Mouse (Mus musculus): Measurements from ENCODE around the gene Iffo2. TPM values are rescaled to one million over a fixed set of nuclear protein-coding genes. Genes with fewer than 3 reads are reported as not detected.

Iffo2 gene
- polyA plus RNA-seq, 1 experiment from 2014 or later: 3.7 TPM

DNA sequence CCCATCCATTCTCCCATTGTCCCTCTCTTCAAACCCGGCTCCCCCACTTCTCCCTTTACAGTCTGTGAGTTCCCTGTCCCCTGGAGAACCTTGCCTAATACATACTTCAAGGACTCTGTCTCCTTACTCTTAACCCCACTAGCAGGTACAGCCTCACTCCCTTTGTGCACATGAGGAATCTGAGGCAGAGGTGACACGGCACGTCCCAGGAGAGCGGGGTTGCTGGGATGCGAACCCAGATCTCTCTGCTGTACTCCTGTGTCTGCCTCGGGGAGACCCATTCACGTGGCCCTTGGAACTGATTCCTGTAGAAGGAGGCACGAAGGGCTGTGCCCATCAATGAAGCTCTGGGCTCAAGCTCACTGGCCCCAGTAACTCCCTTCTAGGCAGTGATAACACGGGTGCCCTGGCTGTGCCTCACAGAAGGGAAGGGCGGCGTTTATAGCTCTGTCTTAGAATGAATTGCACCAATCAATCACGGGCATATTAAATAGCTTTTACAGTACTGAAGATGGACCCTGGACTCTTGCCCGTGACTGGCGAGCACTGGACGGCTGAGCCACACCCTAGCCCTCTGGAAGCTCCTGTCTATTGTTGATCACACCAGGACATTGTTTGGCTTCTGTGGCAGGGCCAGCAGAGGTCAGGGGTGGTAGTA is 119.9 kb downstream of the Iffo2 start:
- Histone ChIP-seq H3K4me2 (ENCODE audit: low read depth, low read length) (no peak overlapping the region), H3K4me1 (replicated peaks; ENCODE audit: control insufficient read depth, insufficient read depth, low read length) (no peaks in the 10 kb centered on the region), H3K27me3 (ENCODE audit: control insufficient read depth, insufficient read depth, low read depth, low read length) (no peaks in the 10 kb centered on the region), H3K4me3 (ENCODE audit: low read length) (no peak overlapping the region), H3K27ac (ENCODE audit: low read length) (peak overlapping the region; percentile 33; the same call in 1 of the 2 replicates), H3K9me3 (ENCODE audit: control insufficient read depth, low read length) (no peaks in the 10 kb centered on the region), H3K36me3 (ENCODE audit: control insufficient read depth, insufficient read depth, low read length) (peaks cover 12% of the 10 kb centered on the region), H3K9ac (ENCODE audit: low read length) (no peak overlapping the region)
- 70% methylated on average over 15 of the region's 15 CpGs for WGBS
- 0 out of 2 replicates have a peak, but pooled peaks have one; percentile 50 for ATAC-seq (ENCODE audit: low read depth)

GRCm38 (mm10) chr4:139650907-139651306 is 120.6 kb downstream of the Iffo2 start:
- H3K27ac ChIP-seq (ENCODE audit: low read length): peak overlapping the region; percentile 33; the same call in 1 of the 2 replicates
- no peak overlapping the region for H3K4me2 ChIP-seq (ENCODE audit: low read depth, low read length)
- H3K27me3 ChIP-seq (ENCODE audit: control insufficient read depth, insufficient read depth, low read depth, low read length): no peaks in the 10 kb centered on the region
- H3K4me1 ChIP-seq (replicated peaks; ENCODE audit: control insufficient read depth, insufficient read depth, low read length): no peaks in the 10 kb centered on the region
- no peaks in the 10 kb centered on the region for H3K9me3 ChIP-seq (ENCODE audit: control insufficient read depth, low read length)
- peaks cover 12% of the 10 kb centered on the region for H3K36me3 ChIP-seq (ENCODE audit: control insufficient read depth, insufficient read depth, low read length)
- peak; percentile 64; the same call in 1 of the 2 replicates for ATAC-seq (ENCODE audit: low read depth)
- H3K9ac ChIP-seq (ENCODE audit: low read length): no peak overlapping the region
- 67% methylated on average over 11 of the region's 11 CpGs for WGBS
- no peak overlapping the region for H3K4me3 ChIP-seq (ENCODE audit: low read length)

DNA sequence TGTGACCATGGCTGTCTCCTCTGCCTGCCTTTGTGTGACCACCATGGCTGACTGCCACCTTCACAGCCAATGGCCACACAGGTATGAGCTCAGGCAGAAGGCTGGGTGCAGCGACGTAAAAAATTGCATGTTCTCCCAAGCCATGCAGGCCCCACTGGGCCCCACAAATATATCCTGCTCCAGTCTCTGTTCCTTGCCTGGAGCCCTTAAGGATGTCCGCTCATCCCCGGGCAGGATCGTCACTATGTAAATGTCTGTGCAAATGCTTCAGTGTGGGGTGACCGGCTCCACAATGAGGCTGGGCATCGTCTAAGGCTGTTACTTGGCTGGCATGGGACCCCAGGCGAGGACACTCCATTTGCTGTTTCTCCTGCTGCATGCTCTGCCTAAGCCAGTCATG is 122.9 kb downstream of the Iffo2 start, which contains the start of gene Tas1r2:
Gene Tas1r2, plus strand, starts transcription at position 301 of the 400 bp plus-strand sequence.
- 84% methylated on average over 8 of the region's 8 CpGs for WGBS
- H3K4me3 ChIP-seq (ENCODE audit: low read length): no peak within 1 kb of the TSS
- H3K4me1 ChIP-seq (replicated peaks; ENCODE audit: control insufficient read depth, insufficient read depth, low read length): no peaks in the 10 kb centered on the region
- H3K27me3 ChIP-seq (ENCODE audit: control insufficient read depth, insufficient read depth, low read depth, low read length): no peaks in the 10 kb centered on the region
- H3K27ac ChIP-seq (ENCODE audit: low read length): no peak within 1 kb of the TSS
- no peak within 1 kb of the TSS for H3K9ac ChIP-seq (ENCODE audit: low read length)
- no peak for ATAC-seq (ENCODE audit: low read depth)
- H3K4me2 ChIP-seq (ENCODE audit: low read depth, low read length): no peak within 1 kb of the TSS
- H3K36me3 ChIP-seq (ENCODE audit: control insufficient read depth, insufficient read depth, low read length): peaks cover 5% of the 10 kb centered on the region; the same call in 1 of the 2 replicates
- H3K9me3 ChIP-seq (ENCODE audit: control insufficient read depth, low read length): no peaks in the 10 kb centered on the region

GRCm38 (mm10) chr4:139661897-139662296 is 131.5 kb downstream of the Iffo2 start:
- Histone ChIP-seq H3K4me1 (replicated peaks; ENCODE audit: control insufficient read depth, insufficient read depth, low read length) (no peaks in the 10 kb centered on the region), H3K4me3 (ENCODE audit: low read length) (no peak overlapping the region), H3K27me3 (ENCODE audit: control insufficient read depth, insufficient read depth, low read depth, low read length) (no peaks in the 10 kb centered on the region), H3K4me2 (ENCODE audit: low read depth, low read length) (no peak overlapping the region), H3K36me3 (ENCODE audit: control insufficient read depth, insufficient read depth, low read length) (no peaks in the 10 kb centered on the region), H3K9me3 (ENCODE audit: control insufficient read depth, low read length) (no peaks in the 10 kb centered on the region), H3K27ac (ENCODE audit: low read length) (no peak overlapping the region), H3K9ac (ENCODE audit: low read length) (no peak overlapping the region)
- WGBS: 77% methylated on average over 14 of the region's 14 CpGs
- no peak for ATAC-seq (ENCODE audit: low read depth)

- 64% methylated on average over 6 of the region's 6 CpGs for WGBS
- Histone ChIP-seq H3K9me3 (ENCODE audit: control insufficient read depth, low read length) (no peaks in the 10 kb centered on the region), H3K9ac (ENCODE audit: low read length) (no peak overlapping the region), H3K27me3 (ENCODE audit: control insufficient read depth, insufficient read depth, low read depth, low read length) (no peaks in the 10 kb centered on the region), H3K4me2 (ENCODE audit: low read depth, low read length) (no peak overlapping the region), H3K27ac (ENCODE audit: low read length) (peak overlapping the region; percentile 23; the same call in 1 of the 2 replicates), H3K4me1 (replicated peaks; ENCODE audit: control insufficient read depth, insufficient read depth, low read length) (no peaks in the 10 kb centered on the region), H3K36me3 (ENCODE audit: control insufficient read depth, insufficient read depth, low read length) (no peaks in the 10 kb centered on the region), H3K4me3 (ENCODE audit: low read length) (no peak overlapping the region)
- peak; percentile 62; the same call in 1 of the 2 replicates for ATAC-seq (ENCODE audit: low read depth)
Measured at GRCm38 (mm10) chr4:139667632-139668031, 137.3 kb downstream of the Iffo2 start.

DNA sequence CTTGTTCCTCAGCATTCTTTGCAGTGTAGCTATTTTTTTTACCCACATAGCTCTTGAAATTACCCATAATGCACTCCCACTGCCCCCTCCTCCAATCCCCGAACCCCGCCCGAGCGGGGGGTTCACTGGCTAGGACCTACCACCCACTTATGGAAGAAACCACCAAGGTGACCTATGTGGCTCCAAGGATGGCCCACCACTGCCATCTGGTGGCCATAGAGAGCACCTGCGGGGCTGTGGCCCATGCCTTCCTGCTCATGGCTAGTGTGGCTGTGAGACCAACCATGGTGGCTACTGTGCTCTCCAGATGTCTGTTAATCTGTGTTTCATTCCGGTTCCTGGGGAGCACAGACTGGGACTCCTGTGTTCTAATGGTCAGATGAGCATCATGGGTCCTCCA is 139.5 kb downstream of the Iffo2 start:
- ATAC-seq (ENCODE audit: low read depth): peak; percentile 64; the same call in 1 of the 2 replicates
- H3K9ac ChIP-seq (ENCODE audit: low read length): no peak overlapping the region
- no peaks in the 10 kb centered on the region for H3K36me3 ChIP-seq (ENCODE audit: control insufficient read depth, insufficient read depth, low read length)

More for the DNA sequence above, 139.5 kb downstream of the Iffo2 start:
- Histone ChIP-seq H3K4me2 (ENCODE audit: low read depth, low read length) (no peak overlapping the region), H3K4me1 (replicated peaks; ENCODE audit: control insufficient read depth, insufficient read depth, low read length) (no peaks in the 10 kb centered on the region), H3K4me3 (ENCODE audit: low read length) (no peak overlapping the region), H3K27me3 (ENCODE audit: control insufficient read depth, insufficient read depth, low read depth, low read length) (no peaks in the 10 kb centered on the region), H3K27ac (ENCODE audit: low read length) (no peak overlapping the region), H3K9me3 (ENCODE audit: control insufficient read depth, low read length) (no peaks in the 10 kb centered on the region)
- WGBS: 14% methylated on average over 6 of the region's 6 CpGs

Small RNAs within 50 kb of the gene (microRNA-seq; reads per million reads assigned to microRNA genes)
- not detected for gene Gm25571
- gene Mir7020: not detected

Other genes starting within 250 kb of the Iffo2 start
- gene Pqlc2, start 219.8 kb upstream of the Iffo2 start, polyA plus RNA-seq (2015; fragmentation: Nextera tagmentation; extraction: Ambion mirVana): 12.5 and 13.9 TPM in 2 replicates
- gene Akr7a5, start 219.8 kb upstream of the Iffo2 start, polyA plus RNA-seq (2015; fragmentation: Nextera tagmentation; extraction: Ambion mirVana): 94.9 and 95.0 TPM in 2 replicates
- 89.6 and 89.8 TPM in 2 replicates for gene Mrto4, start 178.0 kb upstream of the Iffo2 start, polyA plus RNA-seq (2015; fragmentation: Nextera tagmentation; extraction: Ambion mirVana)
- 32.9 and 33.5 TPM in 2 replicates for gene Emc1, start 178.0 kb upstream of the Iffo2 start, polyA plus RNA-seq (2015; fragmentation: Nextera tagmentation; extraction: Ambion mirVana)
- 57.7 and 59.4 TPM in 2 replicates for gene Ubr4, start 177.9 kb upstream of the Iffo2 start, polyA plus RNA-seq (2015; fragmentation: Nextera tagmentation; extraction: Ambion mirVana)
- gene Gm21969, start 72.6 kb downstream of the Iffo2 start, polyA plus RNA-seq (2015; fragmentation: Nextera tagmentation; extraction: Ambion mirVana): 0.05 TPM in 1 of 2 replicates, not detected in the other
- gene Aldh4a1, start 92.3 kb downstream of the Iffo2 start, polyA plus RNA-seq (2015; fragmentation: Nextera tagmentation; extraction: Ambion mirVana): 25.5 and 30.7 TPM in 2 replicates
- not detected in 2 replicates for gene Tas1r2, start 123.0 kb downstream of the Iffo2 start, polyA plus RNA-seq (2015; fragmentation: Nextera tagmentation; extraction: Ambion mirVana)